In the genomic region with DNA sequence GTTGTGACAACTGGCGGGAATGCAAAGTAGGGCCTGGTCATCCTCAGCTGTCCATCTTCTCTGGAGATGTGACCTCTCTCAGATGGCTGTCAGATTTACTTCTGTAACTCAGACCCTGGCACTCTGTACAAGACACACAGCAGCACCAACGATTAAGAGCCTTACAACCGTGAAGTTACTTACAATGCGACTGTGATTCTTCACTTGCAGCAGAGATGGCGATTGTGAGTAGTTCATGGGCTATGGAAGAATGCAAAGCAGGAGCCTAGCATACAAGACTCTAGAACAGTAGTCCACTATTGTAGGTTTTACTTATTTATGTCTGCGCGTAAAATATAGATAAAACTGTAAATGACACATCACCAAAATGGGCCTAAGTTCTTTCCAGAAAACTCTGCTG, we compare ENCODE assay signal across 8 mouse cellular contexts. TPM values are rescaled to one million over a fixed set of nuclear protein-coding genes. Genes with fewer than 3 reads are reported as not detected.
DNase-seq lines count a peak whose midpoint lies in the region; ATAC-seq and TF ChIP-seq lines count a peak whose summit lies in the region.

No protein-coding gene starts in this region.

- H3K4me1 ChIP-seq in kidney, postnatal 0 days (replicated peaks; ENCODE audit: insufficient read depth, low read length) = peaks cover 6% of the 10 kb centered on the region; the same call in 1 of the 2 replicates
- H3K4me1 ChIP-seq in embryonic facial prominence, embryonic 12.5 days = peaks cover 12% of the 10 kb centered on the region; the same call in 1 of the 2 replicates
- peaks cover 12% of the 10 kb centered on the region for H3K4me1 ChIP-seq in intestine, embryonic 14.5 days (replicated peaks; ENCODE audit: control insufficient read depth, insufficient read depth, low read length)

- 0 out of 2 replicates have a peak overlapping the region, but pooled peaks have one; percentile 95 for H3K27ac ChIP-seq in kidney, postnatal 0 days
- H3K27ac ChIP-seq in embryonic facial prominence, embryonic 12.5 days = no peak overlapping the region
- H3K27ac ChIP-seq in intestine, embryonic 14.5 days (ENCODE audit: low read depth) = 0 out of 2 replicates have a peak overlapping the region, but pooled peaks have one; percentile 89

- peak; percentile 19 for DNase-seq in kidney, postnatal 0 days (ENCODE audit: low spot score)
- DNase-seq in kidney, adult 11 months = no peak
- DNase-seq in intestine, embryonic 14.5 days (ENCODE audit: low spot score) = no peak
- DNase-seq in cerebellum, postnatal 36 days = no peak
- DNase-seq in left cerebral cortex, adult 18-20 months (ENCODE audit: low spot score in 2 of 2) = no peak

- TF ChIP-seq CTCF in kidney, postnatal 0 days (IDR thresholded peaks at IDR 0.05; ENCODE audit: low read depth) = no peak

- no peaks in the 10 kb centered on the region for H3K9me3 ChIP-seq in kidney, postnatal 0 days (replicated peaks; ENCODE audit: low read length)
- no peaks in the 10 kb centered on the region for H3K9me3 ChIP-seq in embryonic facial prominence, embryonic 12.5 days
- no peaks in the 10 kb centered on the region for H3K9me3 ChIP-seq in intestine, embryonic 14.5 days (ENCODE audit: control insufficient read depth, low read length)

- ATAC-seq in kidney, postnatal 0 days (replicated peaks; ENCODE audit: low FRiP score, low read depth) = no peak; the same call in 1 of the 2 replicates
- ATAC-seq in embryonic facial prominence, embryonic 12.5 days (ENCODE audit: insufficient number of reproducible peaks, insufficient read depth, low FRiP score, low TSS enrichment) = 0 out of 2 replicates have a peak, but pooled peaks have one; percentile 8
- peak; percentile 18; the same call in 1 of the 2 replicates for ATAC-seq in intestine, embryonic 14.5 days (replicated peaks; ENCODE audit: low FRiP score, low TSS enrichment, low read depth)
- no peak for ATAC-seq in monocyte, adult 5-6 weeks (replicated peaks; ENCODE audit: insufficient number of reproducible peaks, low FRiP score, low TSS enrichment, poor library complexity, severe bottlenecking)

- H3ac ChIP-seq in myocyte (ENCODE audit: control insufficient read depth, insufficient read length) = peak overlapping the region; percentile 10

- no peaks in the 10 kb centered on the region for H3K36me3 ChIP-seq in kidney, postnatal 0 days (ENCODE audit: insufficient read depth, low read length)
- H3K36me3 ChIP-seq in embryonic facial prominence, embryonic 12.5 days = no peaks in the 10 kb centered on the region
- peaks cover 4% of the 10 kb centered on the region; the same call in 1 of the 2 replicates for H3K36me3 ChIP-seq in intestine, embryonic 14.5 days (ENCODE audit: control insufficient read depth, insufficient read depth, low read length)
- H3K36me3 ChIP-seq in myocyte (ENCODE audit: control insufficient read depth, insufficient read depth) = no peaks in the 10 kb centered on the region

- 23% methylated on average over 7 of the region's 7 CpGs for WGBS in kidney, postnatal 0 days
- WGBS in embryonic facial prominence, embryonic 12.5 days = 21% methylated on average over 7 of the region's 7 CpGs
- 24% methylated on average over 7 of the region's 7 CpGs for WGBS in intestine, embryonic 14.5 days

- TF ChIP-seq POLR2A in myocyte (IDR thresholded peaks at IDR 0.05; ENCODE audit: insufficient read length, low read depth) = no peak

- 0 out of 2 replicates have a peak overlapping the region, but pooled peaks have one; percentile 76 for H3K9ac ChIP-seq in kidney, postnatal 0 days (ENCODE audit: low read depth, low read length)
- H3K9ac ChIP-seq in embryonic facial prominence, embryonic 12.5 days = peak overlapping the region; percentile 66; the same call in 1 of the 2 replicates
- H3K9ac ChIP-seq in intestine, embryonic 14.5 days (ENCODE audit: low read length) = peak overlapping the region; percentile 80

- peak overlapping the region; percentile 57 for H3K4me2 ChIP-seq in kidney, postnatal 0 days (ENCODE audit: low read length)
- peak overlapping the region; percentile 59 for H3K4me2 ChIP-seq in embryonic facial prominence, embryonic 12.5 days (replicated peaks)
- peak overlapping the region; percentile 77 for H3K4me2 ChIP-seq in intestine, embryonic 14.5 days (ENCODE audit: low read length)
- peak overlapping the region; percentile 92 for H3K4me2 ChIP-seq in myocyte (ENCODE audit: low read depth)

- H3K27me3 ChIP-seq in kidney, postnatal 0 days (ENCODE audit: insufficient read depth, low read length) = no peaks in the 10 kb centered on the region
- no peaks in the 10 kb centered on the region for H3K27me3 ChIP-seq in embryonic facial prominence, embryonic 12.5 days
- H3K27me3 ChIP-seq in intestine, embryonic 14.5 days (replicated peaks; ENCODE audit: control insufficient read depth, insufficient read depth, low read length) = 0 out of 2 replicates have a peak, but pooled peaks cover 3% of the 10 kb centered on the region
- H3K27me3 ChIP-seq in myocyte (ENCODE audit: control insufficient read depth, insufficient read depth, insufficient read length) = no peaks in the 10 kb centered on the region

- H3K79me2 ChIP-seq in myocyte (ENCODE audit: control insufficient read depth, insufficient read depth) = peaks cover 39% of the 10 kb centered on the region

- peak overlapping the region; percentile 84 for H3K4me3 ChIP-seq in kidney, postnatal 0 days (replicated peaks; ENCODE audit: low read depth, low read length)
- peak overlapping the region; percentile 91 for H3K4me3 ChIP-seq in embryonic facial prominence, embryonic 12.5 days
- peak overlapping the region; percentile 95 for H3K4me3 ChIP-seq in intestine, embryonic 14.5 days (ENCODE audit: low read depth, low read length)
- peak overlapping the region; percentile 92 for H3K4me3 ChIP-seq in myocyte

TF ChIP-seq in myocyte, 11 proteins besides CTCF, POLR2A, EP300 and RAD21:
- TF ChIP-seq TCF12 (IDR thresholded peaks at IDR 0.05; ENCODE audit: insufficient read depth, poor library complexity, severe bottlenecking) = no peak
- no peak for TF ChIP-seq REST (IDR thresholded peaks at IDR 0.05; ENCODE audit: insufficient read depth, insufficient read length)
TF ChIP-seq in myocyte: peak in this region for 0.

RNA-seq across cellular contexts. Expression of a gene that starts 12.8 kb away (rescaled TPM):
- polyA plus RNA-seq in kidney, postnatal 0 days (2015; fragmentation: Nextera tagmentation; extraction: Ambion mirVana) = 459 and 492 TPM in 2 replicates
- polyA plus RNA-seq in embryonic facial prominence, embryonic 12.5 days (2016; fragmentation: Nextera tagmentation; extraction: Ambion mirVana) = 118 and 119 TPM in 2 replicates
- 216 and 217 TPM in 2 replicates for polyA plus RNA-seq in intestine, embryonic 14.5 days (2014; fragmentation: Nextera tagmentation; extraction: Ambion mirVana)
- 211 TPM for polyA plus RNA-seq in myocyte (2012; fragmentation: generic; extraction: Trizol)
- 10 to 100 TPM; 41.2 to 43.6 TPM for total RNA-seq in left cerebral cortex, adult 18-20 months (2021)
- total RNA-seq in monocyte, adult 5-6 weeks (2017) = 314 to 369 TPM (median 315 TPM) in 3 replicates

RNA-seq across cellular contexts. Expression of a gene that starts 39.6 kb away (rescaled TPM):
- 13.8 and 17.6 TPM in 2 replicates for polyA plus RNA-seq in kidney, postnatal 0 days (2015; fragmentation: Nextera tagmentation; extraction: Ambion mirVana)
- polyA plus RNA-seq in embryonic facial prominence, embryonic 12.5 days (2016; fragmentation: Nextera tagmentation; extraction: Ambion mirVana) = 5.6 and 6.0 TPM in 2 replicates
- polyA plus RNA-seq in intestine, embryonic 14.5 days (2014; fragmentation: Nextera tagmentation; extraction: Ambion mirVana) = 8.1 and 8.5 TPM in 2 replicates
- polyA plus RNA-seq in myocyte (2012; fragmentation: generic; extraction: Trizol) = 2.2 TPM
- total RNA-seq in left cerebral cortex, adult 18-20 months (2021) = 100 to 1,000 TPM; 183 to 191 TPM
- total RNA-seq in monocyte, adult 5-6 weeks (2017) = 79.3 to 106 TPM (median 83.5 TPM) in 3 replicates

Comparison
In these comparisons a context has a peak if more than half of its experiments do, and no peak if none do; other contexts are left out.
1. ATAC-seq: peak in embryonic facial prominence, embryonic 12.5 days (single experiment) and intestine, embryonic 14.5 days (single experiment); none in kidney, postnatal 0 days (single experiment) and monocyte, adult 5-6 weeks (single experiment).
2. Peak in every context shown above with its lines, with median percentiles within 50 percentile points of each other: H3K4me2 ChIP-seq, H3K4me3 ChIP-seq and H3K9ac ChIP-seq.